Mouse (Mus musculus) liver, postnatal 0 days (tissue): ENCODE data around the gene Rpl4.

Experiments used
- CTCF ChIP-seq: sonication (generic); IDR thresholded peaks from 2 replicates; pipeline ENCODE4 v1.5.1; 2016; ENCODE audit warnings: antibody characterized with exemption, low read depth
- EP300 ChIP-seq: IDR thresholded peaks from 2 replicates; pipeline ENCODE4 v1.6.1; 2016; ENCODE audit warnings: antibody characterized with exemption, low read depth, mild to moderate bottlenecking

DNA sequence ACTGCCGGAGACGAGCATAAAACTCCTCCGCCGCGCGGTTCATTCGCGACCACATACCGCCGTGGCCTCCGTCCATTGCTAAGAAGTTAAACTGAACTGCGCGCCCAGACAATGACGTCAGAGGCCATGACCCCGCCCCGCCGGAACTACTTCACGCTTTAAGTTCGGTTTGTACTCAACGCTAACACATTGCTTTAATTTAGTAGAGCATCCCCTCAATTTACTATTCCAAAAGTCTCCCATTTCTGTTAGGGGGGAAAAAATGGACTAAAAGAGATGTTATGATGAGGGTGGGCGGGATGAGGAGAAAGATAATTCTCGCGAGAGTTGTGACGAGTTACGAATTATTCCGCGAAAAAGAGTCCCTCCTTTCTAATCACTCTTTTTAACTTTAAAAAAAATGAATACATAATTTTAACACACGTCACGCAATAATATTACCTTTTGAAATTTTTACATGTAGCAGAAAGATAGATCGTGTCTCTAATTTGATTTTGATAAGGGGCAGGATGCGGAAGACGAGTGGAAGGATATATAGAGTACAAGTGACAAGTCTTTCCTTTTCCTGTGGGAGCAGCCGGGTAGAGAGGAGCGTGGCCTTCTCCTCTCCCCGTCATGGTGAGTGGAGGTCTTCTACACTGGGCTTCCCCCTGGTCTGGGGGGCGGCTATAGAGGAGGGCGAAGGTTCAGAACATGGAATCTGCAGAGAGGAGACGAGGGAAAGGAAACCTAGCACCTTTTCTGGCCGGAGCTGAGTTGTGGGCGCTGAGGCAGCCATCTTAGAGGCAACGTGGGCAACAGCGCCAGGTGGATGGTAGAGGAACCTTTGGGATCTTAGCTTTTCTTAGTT lies at the start of gene Rpl4, which contains the start of gene Zwilch:
- TF ChIP-seq CTCF (no peak), EP300 (peak; percentile 94)
